Mouse (Mus musculus) testis, adult 2 months (tissue): ENCODE measurements around the gene Ttc12. TPM values are rescaled to one million over a fixed set of nuclear protein-coding genes. Genes with fewer than 3 reads are reported as not detected.

Experiments
- H3K27ac ChIP-seq: fragments of 200-500 bp; 2 replicates; pipeline ENCODE4 v1.5.1; 2012; ENCODE audit warnings: low read depth, low read length; ENCODE audit not compliant: control insufficient read depth, insufficient read depth
- H3K27me3 ChIP-seq: fragments of 200-500 bp; 2 replicates; pipeline ENCODE4 v1.6.1; 2012; ENCODE audit warnings: mild to moderate bottlenecking, low read length, moderate library complexity; ENCODE audit not compliant: control insufficient read depth, insufficient read depth
- H3K36me3 ChIP-seq: fragments of 200-500 bp; 2 replicates; pipeline ENCODE4 v1.6.1; 2012; ENCODE audit warnings: mild to moderate bottlenecking, low read length; ENCODE audit not compliant: control insufficient read depth, insufficient read depth
- H3K4me1 ChIP-seq: fragments of 200-500 bp; 2 replicates; pipeline ENCODE4 v1.6.1; 2012; ENCODE audit warnings: low read length; ENCODE audit not compliant: control insufficient read depth, insufficient read depth
- H3K4me3 ChIP-seq: fragments of 200-500 bp; 2 replicates; pipeline ENCODE4 v1.5.1; 2012; ENCODE audit warnings: low read depth, mild to moderate bottlenecking, low read length, moderate library complexity, mixed read lengths; ENCODE audit not compliant: control insufficient read depth
- CTCF ChIP-seq: fragments of 200-500 bp; IDR thresholded peaks from 2 replicates; pipeline ENCODE4 v1.5.1; 2012; ENCODE audit warnings: low read depth, mild to moderate bottlenecking, inconsistent platforms, low read length, moderate library complexity; ENCODE audit not compliant: control insufficient read depth, insufficient read depth, insufficient replicate concordance
- POLR2A ChIP-seq: fragments of 200-500 bp; IDR thresholded peaks from 2 replicates; pipeline ENCODE4 v1.6.1; 2012; ENCODE audit warnings: low read depth, mild to moderate bottlenecking, inconsistent platforms, low read length, moderate library complexity; ENCODE audit not compliant: control insufficient read depth
- polyA plus RNA-seq: library from polyadenylated mRNA; depleted of rRNA; stranded (reverse); fragments of >200 nt; gene quantifications from 2 replicates; pipeline ENCODE4 v1.2.3, GENCODE M21; 2012

Gene Ttc12
- polyA plus RNA-seq, 1 experiment: 27.4 TPM

DNA sequence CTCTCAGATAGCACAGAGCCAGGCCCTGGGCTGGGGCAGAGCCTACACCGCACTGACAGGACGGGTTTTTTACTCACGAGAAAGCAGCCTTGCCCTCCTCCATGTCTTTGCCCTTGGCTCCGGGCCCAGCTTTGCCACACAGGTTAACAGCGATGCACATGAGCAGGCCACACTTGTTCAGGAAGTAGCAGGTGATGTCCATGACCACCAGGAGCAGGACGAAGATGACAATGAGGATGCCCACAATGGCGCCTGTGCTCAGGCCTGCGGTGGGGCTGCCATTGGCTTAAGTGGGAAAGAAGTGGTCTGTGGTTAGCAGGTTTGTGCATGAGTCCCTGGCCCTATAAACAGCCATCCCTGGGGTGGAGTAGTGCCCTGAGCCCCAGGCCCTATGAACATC, 23.6 kb upstream of the Ttc12 start:
- H3K36me3 ChIP-seq: no peaks in the 10 kb centered on the region
- H3K4me1 ChIP-seq: 0 out of 2 replicates have a peak, but pooled peaks cover 3% of the 10 kb centered on the region
- no peak for TF ChIP-seq POLR2A
- TF ChIP-seq CTCF: no peak
- H3K4me3 ChIP-seq: no peak overlapping the region
- H3K27ac ChIP-seq: no peak overlapping the region
- H3K27me3 ChIP-seq: no peaks in the 10 kb centered on the region

DNA sequence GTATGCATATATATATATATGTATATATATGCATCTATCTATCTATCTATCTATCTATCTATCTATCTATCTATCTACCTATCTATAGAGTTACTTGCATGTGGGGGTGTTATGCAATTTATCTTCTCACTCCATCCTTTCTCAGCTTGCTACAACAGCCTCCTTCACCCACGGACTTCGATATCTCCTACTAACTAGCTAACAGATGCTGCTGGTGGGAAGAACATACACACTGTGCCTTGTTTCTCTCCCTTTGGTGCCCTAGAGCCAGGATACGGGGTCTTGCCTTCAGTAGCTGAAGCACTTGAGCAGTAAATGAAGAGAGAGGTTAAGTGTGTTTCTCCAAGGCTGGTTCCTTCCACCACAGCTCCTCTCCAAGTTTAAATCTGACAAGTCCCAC, 23.1 kb upstream of the Ttc12 start:
- Histone ChIP-seq H3K36me3 (no peaks in the 10 kb centered on the region), H3K4me3 (no peak overlapping the region), H3K27ac (no peak overlapping the region), H3K4me1 (0 out of 2 replicates have a peak, but pooled peaks cover 3% of the 10 kb centered on the region), H3K27me3 (no peaks in the 10 kb centered on the region)
- TF ChIP-seq POLR2A (no peak), CTCF (no peak)

DNA sequence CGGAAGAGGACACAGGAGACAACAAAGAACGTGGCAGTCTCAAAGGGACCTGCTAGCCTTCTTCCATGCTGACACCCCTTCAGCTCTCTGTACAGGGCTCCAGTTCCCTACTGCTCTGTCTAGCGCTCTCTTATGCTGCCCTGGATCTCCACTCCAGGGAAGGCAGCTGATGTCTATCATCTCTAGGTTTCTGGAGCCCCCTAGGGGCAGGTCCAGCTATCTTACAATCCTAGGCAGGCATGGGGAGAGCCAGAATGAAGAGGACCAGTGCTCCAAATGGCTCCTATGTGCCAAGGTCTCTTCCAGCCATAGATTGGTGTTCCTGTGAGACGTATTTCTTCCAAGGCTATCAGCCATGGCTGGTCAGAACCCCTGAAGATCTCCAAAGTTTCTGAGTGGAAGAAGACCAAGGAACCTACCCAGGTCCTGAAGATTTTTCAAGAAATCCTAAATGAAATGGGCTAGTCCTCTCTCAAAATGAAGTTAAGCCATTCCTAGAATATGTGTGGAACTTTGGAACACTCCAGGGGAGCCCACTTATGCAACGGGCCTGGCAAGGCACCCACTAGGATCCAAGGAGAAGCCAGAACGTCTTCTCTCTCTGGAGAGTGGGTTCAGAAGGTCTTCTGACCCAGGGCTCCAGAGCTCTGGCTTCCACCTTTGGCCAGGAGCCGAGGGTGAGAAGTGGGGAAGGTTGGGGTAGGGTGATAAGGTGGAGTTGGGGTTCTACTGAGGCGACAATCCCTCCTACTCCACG, 22.0 kb upstream of the Ttc12 start:
- H3K27me3 ChIP-seq: no peaks in the 10 kb centered on the region
- TF ChIP-seq CTCF (no peak), POLR2A (no peak)
- no peaks in the 10 kb centered on the region for H3K36me3 ChIP-seq
- 0 out of 2 replicates have a peak, but pooled peaks cover 3% of the 10 kb centered on the region for H3K4me1 ChIP-seq
- H3K27ac ChIP-seq: no peak overlapping the region
- H3K4me3 ChIP-seq: no peak overlapping the region

DNA sequence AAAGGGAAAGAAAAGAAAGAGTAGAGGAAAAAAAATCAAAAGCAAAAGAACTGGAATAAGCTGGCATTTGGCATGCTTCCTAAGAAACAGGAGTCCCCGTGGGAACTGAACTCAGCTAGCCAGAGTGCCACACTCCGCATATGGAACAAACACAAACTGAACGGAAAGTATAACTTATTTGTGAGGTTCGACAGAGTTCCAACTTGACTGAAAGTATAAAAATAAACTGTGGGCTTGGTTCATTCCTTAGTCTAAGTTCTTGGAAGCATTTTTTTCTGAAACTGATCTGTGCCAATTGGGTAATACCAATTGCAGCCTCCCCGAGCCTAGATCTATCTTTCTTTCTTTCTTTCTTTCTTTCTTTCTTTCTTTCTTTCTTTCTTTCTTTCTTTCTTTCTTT, 18.6 kb upstream of the Ttc12 start:
- Histone ChIP-seq H3K27ac (no peak overlapping the region), H3K4me1 (peaks cover 5% of the 10 kb centered on the region), H3K36me3 (no peaks in the 10 kb centered on the region), H3K27me3 (no peaks in the 10 kb centered on the region), H3K4me3 (no peak overlapping the region)
- TF ChIP-seq POLR2A (no peak), CTCF (no peak)

DNA sequence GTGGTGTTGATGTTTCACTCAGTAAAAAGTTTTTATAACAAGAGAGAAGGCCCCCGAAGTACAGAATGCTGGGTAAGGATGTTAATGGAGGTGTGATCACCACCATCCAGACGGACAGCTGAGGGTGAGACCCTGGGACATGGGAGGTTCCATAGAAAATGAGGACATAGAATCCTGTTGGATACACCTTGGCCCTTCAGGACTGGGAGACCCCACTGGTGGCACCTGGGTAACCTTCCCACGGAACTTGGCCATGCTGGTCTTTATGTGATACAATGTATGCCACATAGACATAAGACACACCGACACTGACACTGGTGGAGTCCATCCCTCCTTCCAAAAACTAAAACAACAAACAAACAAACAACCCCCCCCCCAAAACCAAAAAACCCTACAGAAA, 16.2 kb upstream of the Ttc12 start:
- H3K36me3 ChIP-seq: no peaks in the 10 kb centered on the region
- no peak for TF ChIP-seq POLR2A
- TF ChIP-seq CTCF: no peak
- H3K27me3 ChIP-seq: no peaks in the 10 kb centered on the region
- H3K4me3 ChIP-seq: no peak overlapping the region
- H3K27ac ChIP-seq: no peak overlapping the region
- peaks cover 5% of the 10 kb centered on the region for H3K4me1 ChIP-seq

DNA sequence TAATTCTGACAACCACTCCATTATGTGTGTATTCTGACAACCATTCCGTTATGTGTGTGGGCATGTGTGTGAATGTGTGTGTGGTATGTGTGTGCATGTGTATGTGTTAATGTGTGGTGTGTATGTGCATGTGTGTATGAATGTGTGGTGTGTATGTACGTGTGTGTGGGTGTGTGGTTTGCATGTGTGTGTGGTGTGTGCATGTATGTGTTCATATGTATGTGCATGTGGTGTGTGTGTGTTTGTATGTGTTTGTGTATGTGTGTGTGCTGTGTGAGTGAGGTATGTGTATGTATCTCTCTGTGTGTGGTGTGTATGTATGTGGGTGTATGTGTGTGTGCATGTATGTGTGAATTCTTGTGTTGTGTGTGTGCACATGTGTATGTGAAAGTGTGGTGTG, 13.9 kb upstream of the Ttc12 start:
- H3K27ac ChIP-seq: no peak overlapping the region
- no peak for TF ChIP-seq POLR2A
- TF ChIP-seq CTCF: no peak

DNA sequence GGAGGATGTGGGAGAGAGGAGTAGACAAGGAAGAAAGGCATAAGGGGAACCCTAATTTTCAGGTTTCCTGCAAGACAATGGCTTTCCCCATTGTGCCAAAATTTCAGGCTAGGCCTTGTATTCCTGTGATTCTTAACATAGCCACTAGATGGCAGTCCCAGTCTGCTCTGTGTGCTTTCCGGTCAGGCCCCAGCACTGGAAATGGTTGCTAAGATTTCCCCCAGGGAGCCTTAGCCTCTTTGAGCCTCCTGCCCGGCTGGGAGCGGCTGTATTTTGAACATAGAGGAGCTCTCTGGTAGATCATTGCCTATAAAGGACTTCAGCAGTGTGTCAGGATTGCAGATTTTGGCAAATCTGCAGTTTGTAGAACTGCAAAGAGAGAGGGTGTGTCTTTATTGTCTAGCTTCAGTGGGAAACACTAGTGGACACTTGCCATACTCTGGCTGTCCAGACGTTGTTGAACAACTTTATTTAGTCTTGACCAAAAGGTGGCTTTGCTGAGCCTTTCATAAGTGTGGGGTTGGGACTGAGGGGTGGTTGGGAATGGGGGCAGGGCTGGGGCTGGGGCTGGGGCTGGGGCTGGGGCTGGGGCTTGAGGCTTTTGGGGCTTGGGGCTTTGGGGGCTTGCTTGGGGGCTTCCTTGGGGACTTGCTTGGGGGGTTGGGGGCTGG, 8.1 kb upstream of the Ttc12 start:
- Histone ChIP-seq H3K4me3 (peak overlapping the region; percentile 61; the same call in 1 of the 2 replicates), H3K36me3 (no peaks in the 10 kb centered on the region), H3K4me1 (peaks cover 12% of the 10 kb centered on the region), H3K27me3 (no peaks in the 10 kb centered on the region), H3K27ac (no peak overlapping the region)
- no peak for TF ChIP-seq POLR2A
- TF ChIP-seq CTCF: peak; percentile 72; the same call in 1 of the 2 replicates

More for the DNA sequence above, 13.9 kb upstream of the Ttc12 start:
- H3K4me1 ChIP-seq: peaks cover 2% of the 10 kb centered on the region
- no peaks in the 10 kb centered on the region for H3K36me3 ChIP-seq
- H3K27me3 ChIP-seq: no peaks in the 10 kb centered on the region
- H3K4me3 ChIP-seq: no peak overlapping the region
